Mouse (Mus musculus) heart, adult 2 months (tissue): Measurements from ENCODE around the gene Ezh2.

Experiments
- CTCF ChIP-seq: fragments of 200-600 bp; IDR thresholded peaks from 2 replicates; pipeline ENCODE4 v1.8.1; 2022; ENCODE audit warnings: antibody characterized with exemption, mild to moderate bottlenecking, moderate library complexity
- EP300 ChIP-seq: fragments of 200-500 bp; IDR thresholded peaks from 2 replicates; pipeline ENCODE4 v1.6.1; 2011; ENCODE audit warnings: low read depth, low read length, control low read depth; ENCODE audit not compliant: insufficient read depth

DNA sequence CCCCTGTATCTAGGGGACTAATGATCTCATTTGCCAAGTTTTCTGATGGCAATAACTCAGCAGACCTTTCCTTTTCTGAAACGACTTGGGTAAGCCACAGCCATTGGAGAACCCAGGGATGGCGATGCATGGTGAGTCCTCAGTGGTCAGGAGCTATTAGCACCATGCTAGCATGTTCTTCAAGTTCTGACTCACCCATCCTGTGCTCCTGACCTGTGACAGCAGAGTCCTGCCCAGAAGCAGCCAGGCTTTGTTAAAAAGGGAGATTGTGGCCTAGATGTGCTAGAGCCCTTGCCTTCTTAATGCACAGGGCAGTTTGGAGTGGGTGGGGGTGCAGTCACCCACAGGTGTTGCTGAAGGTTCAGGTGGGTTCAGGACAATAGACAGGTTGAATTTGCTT, 70.1 kb downstream of the Ezh2 start:
- TF ChIP-seq CTCF, result no peak
- no peak for TF ChIP-seq EP300
